Mouse (Mus musculus) midbrain, embryonic 14.5 days (tissue): ENCODE results near the gene Lipe. TPM values are rescaled to one million over a fixed set of nuclear protein-coding genes. Genes with fewer than 3 reads are reported as not detected.

ENCODE experiments used
- ATAC-seq: fragments of 200-750 bp; cut with Nextera tagmentation; 2 replicates; pipeline ENCODE4 v1.8.0; 2017; ENCODE audit warnings: moderate number of reproducible peaks, moderate library complexity; ENCODE audit not compliant: low FRiP score, low TSS enrichment
- DNase-seq: peaks from one replicate; pipeline ENCODE4 v3.0.0-alpha.2; 2015
- H3K27ac ChIP-seq: fragments of 300-500 bp; sonication (generic); replicated peaks from 2 replicates; pipeline ENCODE4 v1.5.1; 2014; ENCODE audit warnings: mild to moderate bottlenecking, low read depth, low read length, moderate library complexity
- H3K27me3 ChIP-seq: fragments of 300-500 bp; sonication (generic); 2 replicates; pipeline ENCODE4 v1.6.1; 2014; ENCODE audit warnings: low read length, control low read depth, mixed read lengths; ENCODE audit not compliant: control insufficient read depth, insufficient read depth
- H3K36me3 ChIP-seq: fragments of 300-500 bp; sonication (generic); 2 replicates; pipeline ENCODE4 v1.6.1; 2014; ENCODE audit warnings: low read length, control low read depth; ENCODE audit not compliant: control insufficient read depth, insufficient read depth
- H3K4me1 ChIP-seq: fragments of 300-500 bp; sonication (generic); 2 replicates; pipeline ENCODE4 v1.6.1; 2014; ENCODE audit warnings: mild to moderate bottlenecking, antibody characterized with exemption, low read length, control low read depth; ENCODE audit not compliant: control insufficient read depth, insufficient read depth
- H3K4me2 ChIP-seq: fragments of 300-500 bp; sonication (generic); 2 replicates; pipeline ENCODE4 v1.6.1; 2014; ENCODE audit warnings: mild to moderate bottlenecking, low read length, moderate library complexity
- H3K4me3 ChIP-seq: fragments of 300-500 bp; sonication (generic); replicated peaks from 2 replicates; pipeline ENCODE4 v1.5.1; 2014; ENCODE audit warnings: low read depth, low read length
- H3K9ac ChIP-seq: fragments of 300-500 bp; sonication (generic); replicated peaks from 2 replicates; pipeline ENCODE4 v1.6.1; 2014; ENCODE audit warnings: mild to moderate bottlenecking, low read length, moderate library complexity
- H3K9me3 ChIP-seq: fragments of 300-500 bp; sonication (generic); 2 replicates; pipeline ENCODE4 v1.6.1; 2016; ENCODE audit warnings: low read length, control low read depth, mixed read lengths; ENCODE audit not compliant: control insufficient read depth
- WGBS: fragments of 180-500 bp; shearing (Covaris S2); extraction: QIAGEN DNeasy Blood & Tissue Kit; methylation state at CpG from one replicate; pipeline ENCODE4 v1.1.7; 2014; 5-methylcytosine and 5-hydroxymethylcytosine counted together
- polyA plus RNA-seq: library from polyadenylated mRNA; unstranded; fragments of >200 nt; fragmentation: Nextera tagmentation; extraction: Ambion mirVana; gene quantifications from 2 replicates; pipeline ENCODE4 v1.2.1, GENCODE M21; 2014

Gene Lipe
- polyA plus RNA-seq, 1 experiment from 2014 or later: 3.8 TPM

GRCm38 (mm10) chr7:25379551-25380351, 18.8 kb downstream of the Lipe start:
- H3K9me3 ChIP-seq: no peaks in the 10 kb centered on the region
- 3% methylated on average over 42 of the region's 42 CpGs for WGBS
- H3K27me3 ChIP-seq: no peaks in the 10 kb centered on the region
- peak overlapping the region; percentile 19 for H3K4me3 ChIP-seq
- peak overlapping the region; percentile 34; the same call in 1 of the 2 replicates for H3K9ac ChIP-seq
- no peak overlapping the region for H3K27ac ChIP-seq
- ATAC-seq (peak; percentile 50; the same call in 1 of the 2 replicates), DNase-seq (peak; percentile 89)
- peak overlapping the region; percentile 56 for H3K4me2 ChIP-seq
- peaks cover 27% of the 10 kb centered on the region for H3K36me3 ChIP-seq
- no peaks in the 10 kb centered on the region for H3K4me1 ChIP-seq

- Histone ChIP-seq H3K4me1 (no peaks in the 10 kb centered on the region), H3K36me3 (peaks cover 16% of the 10 kb centered on the region), H3K9me3 (no peaks in the 10 kb centered on the region), H3K4me3 (no peak overlapping the region), H3K27ac (no peak overlapping the region), H3K4me2 (no peak overlapping the region), H3K9ac (no peak overlapping the region), H3K27me3 (no peaks in the 10 kb centered on the region)
- ATAC-seq (no peak), DNase-seq (no peak)
- WGBS: 84% methylated on average over 13 of the region's 13 CpGs
Observed at GRCm38 (mm10) chr7:25378181-25379100, 20.1 kb downstream of the Lipe start.

- no peaks in the 10 kb centered on the region for H3K4me1 ChIP-seq
- H3K27ac ChIP-seq: no peak overlapping the region
- ATAC-seq (no peak), DNase-seq (peak; percentile 34)
- WGBS: 45% methylated on average over 8 of the region's 8 CpGs
- peaks cover 10% of the 10 kb centered on the region for H3K36me3 ChIP-seq
- H3K4me3 ChIP-seq: peak overlapping the region; percentile 26
- no peaks in the 10 kb centered on the region for H3K9me3 ChIP-seq
- no peaks in the 10 kb centered on the region for H3K27me3 ChIP-seq
- no peak overlapping the region for H3K9ac ChIP-seq
- peak overlapping the region; percentile 47 for H3K4me2 ChIP-seq
Observed at GRCm38 (mm10) chr7:25377100-25377700, 21.3 kb downstream of the Lipe start.

- DNase-seq: peak; percentile 83
- H3K27me3 ChIP-seq: no peaks in the 10 kb centered on the region
Observed at GRCm38 (mm10) chr7:25376556-25376955, 22.0 kb downstream of the Lipe start.

GRCm38 (mm10) chr7:25372441-25372840, 26.1 kb downstream of the Lipe start:
- H3K9me3 ChIP-seq: no peaks in the 10 kb centered on the region
- H3K4me3 ChIP-seq: no peak overlapping the region
- H3K4me2 ChIP-seq: no peak overlapping the region
- H3K27me3 ChIP-seq: peaks cover 16% of the 10 kb centered on the region
- ATAC-seq (no peak), DNase-seq (no peak)
- H3K36me3 ChIP-seq: no peaks in the 10 kb centered on the region
- H3K9ac ChIP-seq: no peak overlapping the region
- 92% methylated on average over 5 of the region's 5 CpGs for WGBS
- no peaks in the 10 kb centered on the region for H3K4me1 ChIP-seq
- H3K27ac ChIP-seq: no peak overlapping the region

More at GRCm38 (mm10) chr7:25376556-25376955, 22.0 kb downstream of the Lipe start:
- H3K4me1 ChIP-seq: no peaks in the 10 kb centered on the region
- WGBS: 4% methylated on average over 17 of the region's 17 CpGs
- no peak for ATAC-seq
- H3K4me2 ChIP-seq: peak overlapping the region; percentile 47
- H3K36me3 ChIP-seq: 0 out of 2 replicates have a peak, but pooled peaks cover 4% of the 10 kb centered on the region
- H3K4me3 ChIP-seq: peak overlapping the region; percentile 26
- H3K27ac ChIP-seq: no peak overlapping the region
- H3K9me3 ChIP-seq: no peaks in the 10 kb centered on the region
- H3K9ac ChIP-seq: 0 out of 2 replicates have a peak overlapping the region, but pooled peaks have one; percentile 14

GRCm38 (mm10) chr7:25369058-25369749, 29.3 kb downstream of the Lipe start, which contains the start of gene Cnfn:
Cnfn (minus strand) TSS chr7:25369724.
- WGBS: 57% methylated on average over 12 of the region's 12 CpGs
- Histone ChIP-seq H3K9me3 (no peaks in the 10 kb centered on the region), H3K9ac (no peak within 1 kb of the TSS), H3K27ac (no peak within 1 kb of the TSS), H3K4me3 (no peak within 1 kb of the TSS), H3K4me1 (peaks cover 15% of the 10 kb centered on the region), H3K36me3 (peaks cover 7% of the 10 kb centered on the region), H3K27me3 (peaks cover 23% of the 10 kb centered on the region), H3K4me2 (no peak within 1 kb of the TSS)
- DNase-seq: no peak
- ATAC-seq: no peak

GRCm38 (mm10) chr7:25368333-25368732, 30.2 kb downstream of the Lipe start:
- H3K4me2 ChIP-seq: no peak overlapping the region
- ATAC-seq: no peak
- 19% methylated on average over 12 of the region's 12 CpGs for WGBS
- no peak for DNase-seq
- no peak overlapping the region for H3K27ac ChIP-seq
- no peaks in the 10 kb centered on the region for H3K9me3 ChIP-seq
- peaks cover 15% of the 10 kb centered on the region for H3K36me3 ChIP-seq
- H3K27me3 ChIP-seq: peaks cover 23% of the 10 kb centered on the region
- no peak overlapping the region for H3K9ac ChIP-seq
- no peak overlapping the region for H3K4me3 ChIP-seq
- H3K4me1 ChIP-seq: peaks cover 15% of the 10 kb centered on the region
